In the genomic region with DNA sequence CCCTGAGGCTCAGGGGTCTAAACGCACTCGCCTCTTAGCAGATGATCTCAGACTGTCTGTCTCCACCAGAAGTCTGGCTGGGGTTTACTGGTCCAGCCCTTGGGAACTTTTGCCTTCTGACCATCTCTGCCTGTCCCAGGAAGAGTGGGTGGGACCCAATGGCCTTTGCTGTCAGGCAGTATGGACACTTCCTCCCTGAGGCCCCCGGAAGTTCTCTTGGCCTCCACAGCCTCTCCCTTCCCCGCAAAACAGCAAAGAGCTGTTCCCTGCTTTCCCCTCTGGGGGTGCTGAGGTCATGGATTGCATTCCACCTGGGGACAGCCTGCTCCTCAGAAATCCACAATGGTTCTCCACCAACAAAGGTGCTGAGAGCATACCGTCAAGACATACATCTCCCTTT, we compare ENCODE assay signal across 14 mouse cellular contexts. TPM values are rescaled to one million over a fixed set of nuclear protein-coding genes. Genes with fewer than 3 reads are reported as not detected.
DNase-seq lines count a peak whose midpoint lies in the region; ATAC-seq and TF ChIP-seq lines count a peak whose summit lies in the region.
"Had no signal": no experiment of that assay in that cellular context is flagged by ENCODE, and none has a peak within 500 bp of the region (broad histone marks: within the 10 kb centered on the region; RNA-seq: fewer than 3 reads in every experiment).

No protein-coding gene starts in this region.

- no peak for ATAC-seq in kidney, postnatal 0 days (replicated peaks; ENCODE audit: low FRiP score, low read depth)
- no peak for ATAC-seq in embryonic facial prominence, embryonic 14.5 days (ENCODE audit: low read depth)
- no peak for ATAC-seq in liver, embryonic 12.5 days
- no peak for ATAC-seq in kidney, embryonic 16.5 days (ENCODE audit: low FRiP score, low TSS enrichment)

- H3K27ac ChIP-seq in kidney, postnatal 0 days, result no peak overlapping the region
- peak overlapping the region; percentile 63 for H3K27ac ChIP-seq in embryonic facial prominence, embryonic 14.5 days (replicated peaks; ENCODE audit: low read depth, low read length)
- peak overlapping the region; percentile 65 for H3K27ac ChIP-seq in liver, embryonic 12.5 days
- H3K27ac ChIP-seq in kidney, embryonic 16.5 days (ENCODE audit: low read length), result no peak overlapping the region
- H3K27ac ChIP-seq: gastrocnemius, adult 2 months; left cerebral cortex, adult 2 months; stomach, embryonic 15.5 days had no signal

- no peaks in the 10 kb centered on the region for H3K9me3 ChIP-seq in kidney, postnatal 0 days (replicated peaks; ENCODE audit: low read length)
- H3K9me3 ChIP-seq in embryonic facial prominence, embryonic 14.5 days (ENCODE audit: control insufficient read depth, low read length), result no peaks in the 10 kb centered on the region
- no peaks in the 10 kb centered on the region for H3K9me3 ChIP-seq in liver, embryonic 12.5 days (replicated peaks)
- no peaks in the 10 kb centered on the region for H3K9me3 ChIP-seq in kidney, embryonic 16.5 days (ENCODE audit: low read length)
- H3K9me3 ChIP-seq: stomach, embryonic 15.5 days had no signal

- H3K4me2 ChIP-seq in kidney, postnatal 0 days (ENCODE audit: low read length), result no peak overlapping the region
- H3K4me2 ChIP-seq in embryonic facial prominence, embryonic 14.5 days (ENCODE audit: low read depth, low read length), result no peak overlapping the region
- H3K4me2 ChIP-seq in liver, embryonic 12.5 days, result no peak overlapping the region
- no peak overlapping the region for H3K4me2 ChIP-seq in kidney, embryonic 16.5 days (replicated peaks; ENCODE audit: low read depth, low read length)
- H3K4me2 ChIP-seq: stomach, embryonic 15.5 days had no signal

- H3K27me3 ChIP-seq in kidney, postnatal 0 days (ENCODE audit: insufficient read depth, low read length), result no peaks in the 10 kb centered on the region
- no peaks in the 10 kb centered on the region for H3K27me3 ChIP-seq in embryonic facial prominence, embryonic 14.5 days (replicated peaks; ENCODE audit: control insufficient read depth, insufficient read depth, low read length)
- no peaks in the 10 kb centered on the region for H3K27me3 ChIP-seq in liver, embryonic 12.5 days (replicated peaks)
- H3K27me3 ChIP-seq in kidney, embryonic 16.5 days (ENCODE audit: insufficient read depth, low read length), result no peaks in the 10 kb centered on the region
- H3K27me3 ChIP-seq: stomach, embryonic 15.5 days had no signal

- peak; percentile 7; the same call in 1 of the 2 replicates for TF ChIP-seq CTCF in kidney, postnatal 0 days (IDR thresholded peaks at IDR 0.05; ENCODE audit: low read depth)

- H3K36me3 ChIP-seq in kidney, postnatal 0 days (ENCODE audit: insufficient read depth, low read length), result no peaks in the 10 kb centered on the region
- no peaks in the 10 kb centered on the region for H3K36me3 ChIP-seq in embryonic facial prominence, embryonic 14.5 days (ENCODE audit: control insufficient read depth, insufficient read depth, low read length)
- H3K36me3 ChIP-seq in liver, embryonic 12.5 days, result peaks cover 7% of the 10 kb centered on the region
- no peaks in the 10 kb centered on the region for H3K36me3 ChIP-seq in kidney, embryonic 16.5 days (ENCODE audit: insufficient read depth, low read length)
- H3K36me3 ChIP-seq: stomach, embryonic 15.5 days had no signal

- WGBS in kidney, postnatal 0 days, result 34% methylated on average over 5 of the region's 5 CpGs
- 37% methylated on average over 5 of the region's 5 CpGs for WGBS in embryonic facial prominence, embryonic 14.5 days
- WGBS in liver, embryonic 12.5 days (ENCODE audit: insufficient replicate concordance), result 40% methylated on average over 5 of the region's 5 CpGs
- 44% methylated on average over 5 of the region's 5 CpGs for WGBS in kidney, embryonic 16.5 days

- peak; percentile 40 for DNase-seq in kidney, postnatal 0 days (ENCODE audit: low spot score)
- no peak for DNase-seq in kidney, adult 8-10 months
- no peak for DNase-seq in embryonic facial prominence, embryonic 14.5 days (ENCODE audit: low spot score)
- peak; percentile 45 to 61 for DNase-seq in lung, postnatal 4 days
- DNase-seq in urinary bladder, postnatal 10 days (ENCODE audit: low spot score), result no peak
- DNase-seq: cerebellum, postnatal 14 days; gastrocnemius, adult 2 months; kidney, postnatal 25 days had no signal

- no peak overlapping the region for H3K9ac ChIP-seq in kidney, postnatal 0 days (ENCODE audit: low read depth, low read length)
- no peak overlapping the region for H3K9ac ChIP-seq in embryonic facial prominence, embryonic 14.5 days (ENCODE audit: low read depth, low read length)
- 0 out of 2 replicates have a peak overlapping the region, but pooled peaks have one; percentile 13 for H3K9ac ChIP-seq in liver, embryonic 12.5 days
- no peak overlapping the region for H3K9ac ChIP-seq in kidney, embryonic 16.5 days (replicated peaks; ENCODE audit: low read length)
- H3K9ac ChIP-seq: stomach, embryonic 15.5 days had no signal

- no peak overlapping the region for H3K4me3 ChIP-seq in kidney, postnatal 0 days (replicated peaks; ENCODE audit: low read depth, low read length)
- no peak overlapping the region for H3K4me3 ChIP-seq in embryonic facial prominence, embryonic 14.5 days (ENCODE audit: low read depth, low read length)
- H3K4me3 ChIP-seq in liver, embryonic 12.5 days, result no peak overlapping the region
- H3K4me3 ChIP-seq in kidney, embryonic 16.5 days (ENCODE audit: low read length), result no peak overlapping the region
- H3K4me3 ChIP-seq: gastrocnemius, adult 2 months; left cerebral cortex, adult 2 months; stomach, embryonic 15.5 days had no signal

- peaks cover 11% of the 10 kb centered on the region; the same call in 1 of the 2 replicates for H3K4me1 ChIP-seq in kidney, postnatal 0 days (replicated peaks; ENCODE audit: insufficient read depth, low read length)
- peaks cover 10% of the 10 kb centered on the region for H3K4me1 ChIP-seq in embryonic facial prominence, embryonic 14.5 days (ENCODE audit: control insufficient read depth, insufficient read depth, low read length)
- H3K4me1 ChIP-seq in liver, embryonic 12.5 days, result peaks cover 86% of the 10 kb centered on the region
- peaks cover 21% of the 10 kb centered on the region for H3K4me1 ChIP-seq in kidney, embryonic 16.5 days (ENCODE audit: insufficient read depth, low read length)

RNA-seq across cellular contexts. Expression of gene Abcg1, which starts 31.2 kb away (rescaled TPM):
- polyA plus RNA-seq in kidney, postnatal 0 days (2015; fragmentation: Nextera tagmentation; extraction: Ambion mirVana), result 8.5 and 8.8 TPM in 2 replicates
- 10.5 and 11.9 TPM in 2 replicates for polyA plus RNA-seq in embryonic facial prominence, embryonic 14.5 days (2014; fragmentation: Nextera tagmentation; extraction: Ambion mirVana)
- 5.4 and 5.5 TPM in 2 replicates for polyA plus RNA-seq in liver, embryonic 12.5 days (2016; fragmentation: Nextera tagmentation; extraction: Ambion mirVana)
- 8.5 and 9.2 TPM in 2 replicates for polyA plus RNA-seq in kidney, embryonic 16.5 days (2015; fragmentation: Nextera tagmentation; extraction: Ambion mirVana)

RNA-seq across cellular contexts. Expression of gene Tff3, which starts 40.7 kb away (rescaled TPM):
- polyA plus RNA-seq in kidney, postnatal 0 days (2015; fragmentation: Nextera tagmentation; extraction: Ambion mirVana), result 0.52 and 1.1 TPM in 2 replicates
- polyA plus RNA-seq in embryonic facial prominence, embryonic 14.5 days (2014; fragmentation: Nextera tagmentation; extraction: Ambion mirVana), result not detected in 2 replicates
- polyA plus RNA-seq in liver, embryonic 12.5 days (2016; fragmentation: Nextera tagmentation; extraction: Ambion mirVana), result 2.2 and 2.3 TPM in 2 replicates
- 0.36 and 0.41 TPM in 2 replicates for polyA plus RNA-seq in kidney, embryonic 16.5 days (2015; fragmentation: Nextera tagmentation; extraction: Ambion mirVana)

RNA-seq across cellular contexts. Expression of gene Tff2, which starts 55.4 kb away (rescaled TPM):
- 4.9 and 7.7 TPM in 2 replicates for polyA plus RNA-seq in kidney, postnatal 0 days (2015; fragmentation: Nextera tagmentation; extraction: Ambion mirVana)
- not detected in 2 replicates for polyA plus RNA-seq in embryonic facial prominence, embryonic 14.5 days (2014; fragmentation: Nextera tagmentation; extraction: Ambion mirVana)
- not detected in 2 replicates for polyA plus RNA-seq in liver, embryonic 12.5 days (2016; fragmentation: Nextera tagmentation; extraction: Ambion mirVana)
- 2.1 and 2.3 TPM in 2 replicates for polyA plus RNA-seq in kidney, embryonic 16.5 days (2015; fragmentation: Nextera tagmentation; extraction: Ambion mirVana)
- polyA plus RNA-seq: brain, embryonic 14.5 days; hindbrain, embryonic 16.5 days had no signal

Comparison
In these comparisons a context has a peak if more than half of its experiments do, and no peak if none do; other contexts are left out.
1. DNase-seq: peak in kidney, postnatal 0 days (single experiment) and lung, postnatal 4 days (2 of 2); none in kidney, adult 8-10 months (0 of 2), embryonic facial prominence, embryonic 14.5 days (single experiment) and urinary bladder, postnatal 10 days (single experiment).
2. H3K27ac ChIP-seq: peak in embryonic facial prominence, embryonic 14.5 days (single experiment) and liver, embryonic 12.5 days (single experiment); none in kidney, postnatal 0 days (single experiment) and kidney, embryonic 16.5 days (single experiment).